Mouse (Mus musculus) C2C12 (cell line): ENCODE measurements around the gene Map3k1.

Experiments used
- CTCF ChIP-seq: IDR thresholded peaks from one replicate; pipeline ENCODE4 v1.5.1; 2011; ENCODE audit not compliant: control insufficient read depth, insufficient read depth, insufficient read length
- MAX ChIP-seq: IDR thresholded peaks from one replicate; pipeline ENCODE4 v1.6.1; 2011; ENCODE audit warnings: mild to moderate bottlenecking, control low read depth
- MYOD1 ChIP-seq: IDR thresholded peaks from one replicate; pipeline ENCODE4 v1.6.1; 2011; ENCODE audit warnings: low read depth; ENCODE audit not compliant: control insufficient read depth, insufficient read length
- MYOG ChIP-seq: IDR thresholded peaks from one replicate; pipeline ENCODE4 v1.6.1; 2011; ENCODE audit not compliant: control insufficient read depth, insufficient read length; ENCODE audit errors: extremely low read depth
- USF1 ChIP-seq: IDR thresholded peaks from one replicate; pipeline ENCODE4 v1.6.1; 2011; ENCODE audit warnings: low read depth, mild to moderate bottlenecking, control low read depth, moderate library complexity

DNA sequence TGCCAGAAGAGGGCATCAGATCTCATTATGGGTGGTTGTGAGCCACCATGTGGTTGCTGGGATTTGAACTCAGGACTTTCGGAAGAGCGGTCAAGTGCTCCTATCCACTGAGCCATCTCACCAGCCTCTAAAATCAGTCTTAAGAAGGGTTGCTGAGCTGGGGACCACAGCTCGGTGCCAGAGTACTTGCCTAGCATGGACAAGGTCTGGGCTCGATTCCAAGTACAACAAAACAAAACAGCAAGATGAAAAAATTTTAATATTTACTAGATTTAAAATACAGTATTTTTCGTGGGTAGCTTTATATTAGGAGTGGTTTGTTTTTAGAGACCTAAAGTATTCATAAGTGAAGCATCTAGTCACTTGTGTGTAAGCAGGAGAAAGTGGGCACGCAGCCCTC is 55.5 kb downstream of the Map3k1 start:
- TF ChIP-seq CTCF (no peak), MYOD1 (no peak), MAX (no peak), USF1 (no peak), MYOG (no peak)
